Mouse (Mus musculus): Measurements from ENCODE around the gene Metap2.

The Metap2 gene

DNA sequence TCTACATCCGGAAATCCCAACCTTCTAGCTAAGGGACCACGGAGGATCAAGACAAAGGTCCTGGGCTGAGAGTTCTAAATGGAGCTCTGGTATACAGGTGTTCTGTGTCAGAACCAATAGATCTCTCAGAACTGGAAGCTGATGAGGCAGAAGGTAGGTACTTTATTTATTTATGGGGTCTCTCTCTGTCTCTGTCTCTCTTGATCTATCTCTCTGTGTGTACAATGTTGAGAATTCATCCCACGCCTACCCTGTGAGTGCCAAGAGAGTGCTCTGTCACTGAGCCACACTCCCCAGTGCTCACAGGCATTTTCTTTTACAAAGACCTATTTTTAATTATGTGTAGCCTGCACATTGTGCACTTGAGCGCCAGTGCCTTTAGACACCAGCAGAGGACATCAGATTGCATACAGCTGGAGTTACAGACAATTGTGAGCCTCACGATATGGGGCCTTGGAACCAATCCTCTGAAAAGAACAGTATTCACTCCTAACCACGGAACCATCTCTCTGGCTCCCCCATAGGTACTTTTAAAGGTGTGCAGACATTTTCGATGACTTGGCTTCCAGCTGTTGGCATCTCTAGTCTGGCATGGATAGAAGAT lies at the start of gene Metap2:
TSS of gene Metap2 (minus strand) at position 51 of the 604 bp plus-strand sequence.
- no peak for DNase-seq

DNA sequence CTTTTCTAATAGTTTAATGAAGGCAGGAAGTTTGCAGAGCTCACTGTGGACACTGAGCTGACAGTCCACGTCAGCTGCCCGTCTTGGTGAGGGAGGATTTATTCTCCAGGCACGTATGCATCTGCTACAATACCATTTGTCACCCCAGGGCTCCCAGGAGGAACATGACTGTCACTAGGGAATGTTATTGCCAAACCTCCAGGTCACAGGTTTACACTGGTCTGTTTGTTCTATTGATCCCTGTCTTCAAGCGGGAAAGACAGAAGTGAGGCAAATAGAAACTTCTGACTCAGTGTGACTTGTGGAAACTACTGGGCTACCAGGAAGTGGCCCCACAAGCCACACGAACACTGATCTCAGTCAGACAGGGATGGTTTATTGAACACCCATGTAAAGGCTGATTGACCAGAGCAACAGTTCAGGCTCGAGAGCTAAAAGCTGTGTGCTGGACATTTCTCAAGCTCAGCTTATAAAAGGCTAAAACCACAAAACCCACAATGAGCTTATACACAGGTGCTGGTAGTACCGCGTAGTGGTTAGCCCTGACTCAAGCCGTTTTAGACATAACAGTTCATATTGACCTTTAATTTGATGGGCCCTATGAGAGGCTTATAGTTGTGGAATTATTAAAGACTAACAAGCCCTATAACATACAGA lies 49.1 kb upstream of the Metap2 start:
- DNase-seq = no peak

DNA sequence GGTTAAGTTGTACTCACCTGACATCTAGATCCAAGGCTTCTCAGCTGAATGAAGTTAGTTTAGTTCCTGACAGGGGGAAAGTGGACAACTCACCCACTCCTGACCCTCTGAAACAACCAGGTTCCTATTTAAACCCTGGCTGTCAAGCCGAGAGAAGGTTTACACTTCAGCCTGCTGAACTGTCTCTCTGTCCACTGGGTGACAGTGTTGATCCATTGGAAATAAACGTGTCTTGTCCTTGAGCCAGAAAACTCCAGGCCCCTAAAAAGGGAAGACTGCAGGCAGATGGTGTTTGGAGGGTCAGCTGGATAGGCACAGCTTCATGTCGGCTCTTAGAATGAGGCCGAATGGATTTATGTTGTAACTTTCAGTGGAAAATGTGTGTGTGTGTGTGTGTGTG lies 48.5 kb upstream of the Metap2 start:
- no peak for DNase-seq

DNA sequence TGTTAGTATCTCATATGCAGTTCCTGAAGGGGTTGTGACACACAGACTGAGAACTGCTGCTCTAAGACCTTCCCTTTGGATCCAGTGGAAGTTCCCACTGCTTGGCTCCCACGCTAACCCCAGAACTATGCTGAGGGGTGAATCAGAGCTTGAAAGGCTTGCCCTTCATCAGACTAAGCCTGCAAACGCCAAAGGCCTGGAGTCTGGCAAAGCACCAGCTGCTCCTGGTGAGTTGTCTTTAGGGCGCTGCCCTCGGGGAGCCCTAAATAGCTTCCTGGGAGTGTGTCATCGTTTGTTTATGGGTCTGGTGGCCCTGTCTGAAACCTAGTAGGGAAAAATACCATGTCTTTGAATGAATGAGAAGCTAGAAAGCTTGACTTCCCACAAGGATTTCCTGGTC lies 47.3 kb upstream of the Metap2 start:
- DNase-seq = no peak

DNA sequence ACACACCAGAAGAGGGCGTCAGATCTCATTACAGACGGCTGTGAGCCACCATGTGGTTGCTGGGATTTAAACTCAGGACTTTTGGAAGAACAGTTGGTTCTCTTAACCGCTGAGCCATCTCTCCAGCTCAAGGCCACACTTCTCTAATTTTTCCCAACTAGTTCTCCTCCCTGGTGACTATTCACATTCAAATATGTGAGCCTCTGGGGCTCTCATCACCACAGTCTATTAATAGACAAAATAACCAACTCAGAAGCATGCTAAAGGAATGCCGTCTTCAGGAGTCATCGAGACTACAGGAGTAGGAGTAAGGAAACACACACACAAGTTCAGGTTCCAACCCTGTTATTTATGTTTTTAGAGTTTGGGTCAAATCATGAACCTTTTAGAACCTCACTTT lies 43.4 kb upstream of the Metap2 start:
- no peak for DNase-seq

DNA sequence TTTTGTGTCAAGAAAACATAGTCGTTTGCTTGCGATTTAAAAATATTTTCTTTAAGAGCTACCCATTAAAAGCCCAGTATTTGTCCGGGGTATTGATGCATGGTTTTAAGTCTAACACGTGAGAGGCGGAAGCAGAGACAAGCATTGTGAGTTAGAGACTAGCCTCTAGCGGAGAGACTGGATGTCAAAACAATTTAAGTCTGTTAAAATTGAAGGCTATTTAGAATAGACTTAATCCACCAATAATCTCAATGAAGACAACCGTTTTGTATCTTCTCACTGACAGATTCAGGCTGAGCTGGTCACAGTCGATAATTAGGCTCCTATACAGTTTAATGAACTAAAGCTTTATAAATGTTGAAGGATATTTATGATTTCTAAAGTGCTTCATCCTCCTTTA lies 42.8 kb upstream of the Metap2 start:
- DNase-seq = no peak

DNA sequence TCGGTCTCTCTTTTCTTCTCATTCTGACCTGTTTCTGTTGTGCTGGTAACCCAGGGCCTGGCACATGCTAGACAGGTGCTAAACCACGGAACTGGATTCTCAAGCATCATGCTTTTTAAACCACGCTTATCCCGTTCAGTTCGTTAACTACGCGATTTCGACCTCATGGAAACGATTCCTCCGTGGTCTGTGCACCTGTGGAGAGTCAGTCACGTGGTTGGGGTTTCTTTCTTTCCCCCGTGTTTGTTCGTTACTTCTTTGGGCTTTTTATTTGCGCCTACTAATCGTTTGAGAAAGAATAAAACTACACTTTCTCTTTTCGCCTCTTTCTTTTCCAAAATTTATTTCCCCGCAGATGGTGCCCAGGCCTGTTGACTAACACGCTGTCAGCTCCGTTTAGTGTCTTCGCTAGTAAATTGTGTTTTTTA lies 42.0 kb upstream of the Metap2 start:
- DNase-seq = no peak

DNA sequence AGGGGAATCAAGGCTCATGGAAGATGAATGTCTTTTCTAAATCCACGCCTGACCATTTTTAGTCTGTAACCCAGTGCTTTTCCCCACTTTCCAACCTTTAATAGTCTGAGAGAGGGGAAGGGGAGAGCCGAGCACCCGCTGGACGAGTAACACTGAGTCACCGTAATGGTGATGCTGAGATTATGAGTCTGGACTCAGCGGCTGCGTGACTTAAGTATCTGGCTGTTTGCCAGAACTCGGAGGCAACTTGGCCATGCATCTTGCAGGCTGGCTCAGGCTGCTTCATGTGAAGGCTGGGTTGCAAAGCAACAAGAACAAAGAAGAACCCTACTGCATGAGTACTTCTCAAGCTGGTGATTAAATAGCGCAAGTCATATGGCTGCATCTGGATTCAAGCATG lies 37.1 kb upstream of the Metap2 start:
- no peak for DNase-seq

DNA sequence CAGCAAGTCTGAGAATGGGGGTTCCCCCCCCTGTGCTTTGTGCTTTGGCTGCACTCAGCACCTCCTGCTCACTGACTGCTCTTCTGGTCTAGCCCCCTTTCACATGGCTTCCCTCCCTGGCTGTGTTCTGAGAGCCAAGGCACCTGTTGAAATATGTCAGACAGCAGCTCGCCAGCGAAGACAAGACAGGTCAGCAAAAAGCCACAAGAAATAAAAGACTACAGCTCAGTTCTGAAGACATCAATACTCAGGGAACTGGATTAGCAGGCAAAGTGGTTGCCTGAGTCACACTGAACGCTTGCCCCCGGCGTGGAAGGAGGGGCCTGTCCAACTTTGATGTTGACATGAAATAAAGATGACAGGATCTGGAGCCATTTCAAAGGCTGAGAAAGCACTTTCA lies 36.0 kb upstream of the Metap2 start:
- no peak for DNase-seq

DNA sequence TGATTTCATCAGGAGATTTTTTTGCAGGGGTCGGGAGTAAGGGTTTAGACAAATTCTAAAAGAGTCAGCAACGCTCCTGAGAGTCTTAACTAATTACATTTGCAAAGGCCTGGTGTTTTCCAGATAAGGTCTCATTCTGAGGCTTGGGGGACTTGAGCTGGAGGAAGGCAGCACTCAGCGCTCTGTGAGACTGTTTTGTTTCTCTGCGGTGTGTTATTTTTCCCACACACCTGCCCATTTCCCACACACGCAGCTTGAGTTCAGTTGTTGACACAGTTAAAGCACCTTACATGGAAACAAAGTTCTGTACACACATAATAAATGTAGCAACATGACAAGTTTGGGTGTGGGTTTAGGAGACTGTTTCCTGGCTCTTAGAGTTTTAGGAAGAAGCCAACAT lies 35.1 kb upstream of the Metap2 start:
- DNase-seq = no peak

DNA sequence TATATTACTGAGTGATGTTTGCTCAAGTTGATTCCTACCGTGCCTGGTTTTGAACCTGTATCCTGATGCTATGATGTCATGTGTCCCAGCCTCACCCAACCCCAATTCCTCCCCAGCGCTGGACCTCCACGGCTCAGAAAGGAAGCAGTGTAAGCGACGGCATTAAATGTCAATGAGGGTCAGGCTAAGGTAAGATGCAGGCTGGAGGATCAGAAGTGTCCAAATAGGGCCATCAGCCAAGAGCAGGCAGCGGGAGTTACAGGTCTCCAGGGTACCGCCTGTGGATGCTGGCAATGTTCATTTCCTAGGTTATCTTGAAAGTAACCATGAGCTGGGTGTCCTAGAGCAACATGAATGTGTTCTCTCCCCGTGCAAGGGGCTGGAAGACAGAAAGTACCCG lies 34.5 kb upstream of the Metap2 start:
- DNase-seq = no peak

DNA sequence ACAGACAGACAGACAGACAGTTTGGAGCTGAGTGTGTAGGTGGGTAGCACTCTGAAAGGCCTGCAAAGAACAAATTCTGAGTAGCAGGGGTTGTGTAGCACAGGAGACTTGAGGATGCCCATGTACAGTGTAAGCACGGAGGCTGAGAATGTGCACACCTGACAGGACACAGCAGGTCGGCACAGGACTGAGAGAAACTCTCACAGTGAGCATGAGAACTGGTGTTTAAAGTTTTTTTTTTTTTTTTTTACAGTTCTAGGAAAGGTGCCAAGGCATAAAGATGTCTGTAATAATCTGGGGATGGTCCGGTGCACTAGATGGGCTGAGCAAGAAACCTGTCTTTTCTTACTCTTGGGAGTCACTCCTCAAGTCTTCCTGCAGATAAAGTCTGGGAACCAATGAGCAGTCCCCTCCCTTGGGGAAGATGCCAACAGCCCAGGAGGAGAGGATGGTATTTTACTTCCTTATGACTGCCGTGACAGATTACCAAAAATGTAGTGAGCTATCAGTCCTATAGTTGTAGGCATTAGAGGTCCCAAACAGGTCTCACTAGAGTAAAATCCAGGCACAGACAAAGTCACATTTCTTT lies 33.4 kb upstream of the Metap2 start:
- no peak for DNase-seq

DNA sequence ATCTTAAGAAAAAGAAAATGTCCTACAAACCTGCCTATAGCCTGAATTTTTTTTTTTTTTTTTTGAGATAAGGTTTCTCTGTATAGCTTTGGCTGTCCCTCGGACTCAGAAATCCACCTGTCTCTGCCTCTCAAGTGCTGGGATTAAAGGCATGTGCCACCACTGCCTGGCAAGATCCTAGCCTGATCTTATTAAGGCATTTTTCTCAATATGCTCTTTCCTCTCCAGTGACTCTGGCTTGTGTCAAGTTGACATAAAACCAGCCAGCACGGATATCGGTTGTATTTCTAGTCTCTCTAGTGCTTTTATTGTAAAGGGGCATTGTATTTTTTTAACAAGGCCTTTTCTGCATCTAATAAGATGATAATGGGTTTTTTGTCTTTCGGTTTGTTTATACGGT lies 27.8 kb upstream of the Metap2 start:
- no peak for DNase-seq

DNA sequence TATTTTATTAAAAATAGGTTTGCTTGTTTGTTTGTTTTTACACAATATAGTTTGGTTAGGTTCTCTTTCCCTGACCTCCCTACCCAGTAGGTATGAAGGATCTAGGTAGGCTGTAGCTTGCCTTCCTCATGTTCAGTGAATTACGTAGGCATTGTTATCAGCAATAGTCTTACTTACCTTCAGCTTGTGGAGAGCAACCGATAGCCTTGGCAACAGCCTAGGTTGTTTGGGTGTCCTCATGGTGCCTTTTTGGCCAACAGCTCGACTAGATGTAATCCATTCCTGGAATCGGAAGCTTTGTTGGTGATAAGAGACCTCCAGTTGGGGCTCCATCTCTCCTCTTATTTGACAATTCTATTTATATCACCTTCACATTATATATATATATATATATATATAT lies 24.3 kb upstream of the Metap2 start:
- DNase-seq = no peak

DNA sequence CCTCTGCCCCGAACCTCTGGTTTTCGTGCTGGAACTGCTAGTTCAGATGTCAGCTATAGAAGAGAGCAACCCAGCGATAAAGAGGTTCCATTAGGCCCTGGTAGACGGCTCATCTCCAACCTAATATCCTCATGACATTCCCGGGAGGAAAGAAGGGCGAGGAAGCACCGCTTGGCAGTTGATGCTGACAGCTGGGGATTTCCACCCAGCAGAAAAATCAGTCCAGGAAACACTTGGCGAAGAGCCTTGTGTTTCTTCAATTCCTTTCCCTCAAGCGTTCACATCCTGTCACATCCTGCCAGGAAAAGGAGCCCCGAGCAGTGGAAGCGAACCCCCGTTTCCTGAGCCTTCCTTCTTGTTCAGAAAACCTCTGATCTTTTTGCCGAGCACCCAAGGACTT lies 22.3 kb upstream of the Metap2 start:
- peak; percentile 9 for DNase-seq

DNA sequence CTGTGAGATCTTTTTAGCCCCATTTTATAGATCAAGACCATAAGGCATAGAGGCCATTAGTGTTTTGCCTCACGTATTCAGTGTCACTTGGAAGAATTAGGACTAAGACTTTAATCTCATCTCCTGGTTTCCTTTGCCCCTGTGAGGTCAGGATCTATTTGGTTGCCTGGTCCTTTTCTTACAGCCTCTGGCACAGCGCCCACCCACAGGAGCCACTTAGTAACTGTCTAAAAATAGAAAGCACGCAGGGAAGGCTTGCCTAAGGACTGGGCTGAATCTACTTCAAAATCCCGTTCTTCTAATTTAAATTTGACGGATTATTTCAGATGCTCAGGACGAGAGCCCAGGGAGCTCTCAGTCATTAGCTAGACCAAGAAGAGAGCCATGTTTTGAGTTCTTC lies 21.8 kb upstream of the Metap2 start:
- DNase-seq = no peak

DNA sequence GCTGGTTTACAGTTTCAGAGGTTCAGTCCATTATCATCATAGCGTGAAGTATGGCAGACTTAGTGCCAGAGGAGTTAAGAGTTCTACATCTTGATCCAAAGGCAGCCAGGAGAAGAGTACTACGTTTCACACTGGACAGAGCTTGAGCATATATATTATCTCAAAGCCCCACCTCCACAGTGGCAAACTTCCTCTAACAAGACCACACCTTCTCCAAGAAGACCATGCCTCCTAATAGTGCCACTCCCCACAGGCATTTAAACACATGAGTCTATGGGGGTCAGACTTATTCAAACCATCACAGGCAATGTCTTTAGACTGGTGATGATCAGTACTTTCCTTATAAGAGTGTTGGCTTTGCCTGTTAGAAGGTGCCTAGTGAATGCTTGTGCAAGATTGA lies 21.2 kb upstream of the Metap2 start:
- no peak for DNase-seq

DNA sequence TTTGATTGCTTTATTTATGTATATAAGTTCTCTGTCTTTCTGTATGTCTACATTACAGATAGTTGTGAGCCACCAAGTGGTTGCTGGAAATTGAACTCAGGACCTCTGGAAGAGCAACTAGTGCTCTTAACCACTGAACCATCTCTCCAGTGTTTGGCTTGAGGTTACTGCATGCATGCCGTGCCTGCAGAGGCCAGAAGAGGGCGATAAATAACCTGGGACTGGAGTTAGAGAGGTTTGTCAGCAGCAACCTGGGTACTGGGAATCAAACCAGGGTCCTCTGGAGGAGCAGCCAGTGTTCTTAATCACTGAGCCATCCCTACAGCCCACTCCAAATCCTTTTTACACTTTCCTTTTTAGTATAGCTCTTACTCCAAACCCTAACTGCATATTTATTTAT lies 19.9 kb upstream of the Metap2 start:
- DNase-seq = no peak

DNA sequence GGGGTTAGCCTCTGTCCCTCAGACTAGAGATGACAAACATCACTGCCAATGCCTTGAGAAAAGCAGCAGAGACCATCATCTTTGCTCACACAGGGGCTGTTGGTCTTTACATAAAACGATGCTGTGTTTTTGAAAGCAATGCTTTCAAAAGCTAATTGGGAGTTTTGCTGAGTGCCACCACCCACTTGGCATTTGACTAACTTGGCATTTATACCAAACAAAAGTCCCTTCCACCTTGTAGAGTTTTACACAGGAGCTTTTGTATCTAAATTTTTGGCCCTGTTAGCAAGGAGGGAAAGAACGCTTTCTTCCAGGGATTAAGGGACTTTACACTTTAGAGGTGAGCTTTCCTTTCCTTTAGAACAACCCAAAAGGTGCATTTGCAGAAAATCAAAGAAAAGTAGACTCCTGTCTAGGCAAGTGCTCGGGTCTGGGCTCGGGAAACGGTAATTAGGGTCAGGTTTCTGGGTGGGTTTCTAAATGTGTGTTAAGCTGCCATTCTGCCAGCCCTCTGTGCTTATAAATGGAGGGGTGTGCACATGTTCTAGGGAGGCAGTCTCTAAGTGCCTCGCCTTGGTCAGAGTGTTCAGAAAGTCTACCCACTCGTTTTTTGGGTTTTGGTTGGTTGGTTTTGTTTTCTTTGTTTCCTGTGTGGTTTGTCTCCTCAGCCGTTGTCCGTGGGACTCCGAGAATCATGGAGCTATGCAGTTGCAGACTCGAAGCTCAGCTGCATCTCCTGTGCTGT lies 18.8 kb upstream of the Metap2 start:
- DNase-seq = no peak

DNA sequence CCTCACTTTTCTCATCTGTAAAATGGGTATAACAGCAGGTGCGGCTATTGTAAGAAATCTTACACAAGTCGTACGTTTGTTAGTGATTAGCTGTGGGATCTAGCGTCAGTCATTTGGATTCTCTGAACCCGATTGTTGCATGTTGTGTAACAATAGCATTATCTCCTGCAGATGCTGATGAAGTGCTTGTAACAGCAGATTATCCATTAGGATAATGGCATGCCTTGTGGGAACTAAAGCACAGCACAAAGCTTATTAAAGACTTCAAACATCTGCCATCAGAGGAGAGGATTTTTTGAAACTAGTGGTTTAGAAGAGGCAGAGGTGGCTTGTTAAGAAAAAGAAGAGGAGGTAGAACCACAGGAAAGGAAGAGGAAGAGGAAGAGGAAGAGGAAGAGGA lies 16.6 kb upstream of the Metap2 start:
- DNase-seq = no peak

DNA sequence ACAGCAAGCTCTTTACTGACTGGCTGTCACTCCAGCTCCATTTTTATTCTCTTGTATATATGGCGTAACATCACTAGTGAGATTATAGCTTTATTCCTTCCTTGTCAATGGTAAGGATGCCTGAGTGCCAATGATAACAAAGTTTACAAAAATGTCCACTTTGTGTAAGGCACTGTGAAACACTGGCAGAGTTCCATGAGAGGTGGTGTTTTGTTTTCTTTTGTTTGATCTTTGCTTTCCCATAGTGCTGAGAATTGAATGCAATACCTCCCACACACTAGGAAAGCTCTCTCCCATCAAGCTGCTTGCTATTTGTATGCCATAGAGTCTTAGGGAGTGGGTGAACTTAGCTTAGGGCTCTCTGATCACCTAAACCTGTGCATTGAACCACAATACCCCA lies 16.0 kb upstream of the Metap2 start:
- no peak for DNase-seq

DNA sequence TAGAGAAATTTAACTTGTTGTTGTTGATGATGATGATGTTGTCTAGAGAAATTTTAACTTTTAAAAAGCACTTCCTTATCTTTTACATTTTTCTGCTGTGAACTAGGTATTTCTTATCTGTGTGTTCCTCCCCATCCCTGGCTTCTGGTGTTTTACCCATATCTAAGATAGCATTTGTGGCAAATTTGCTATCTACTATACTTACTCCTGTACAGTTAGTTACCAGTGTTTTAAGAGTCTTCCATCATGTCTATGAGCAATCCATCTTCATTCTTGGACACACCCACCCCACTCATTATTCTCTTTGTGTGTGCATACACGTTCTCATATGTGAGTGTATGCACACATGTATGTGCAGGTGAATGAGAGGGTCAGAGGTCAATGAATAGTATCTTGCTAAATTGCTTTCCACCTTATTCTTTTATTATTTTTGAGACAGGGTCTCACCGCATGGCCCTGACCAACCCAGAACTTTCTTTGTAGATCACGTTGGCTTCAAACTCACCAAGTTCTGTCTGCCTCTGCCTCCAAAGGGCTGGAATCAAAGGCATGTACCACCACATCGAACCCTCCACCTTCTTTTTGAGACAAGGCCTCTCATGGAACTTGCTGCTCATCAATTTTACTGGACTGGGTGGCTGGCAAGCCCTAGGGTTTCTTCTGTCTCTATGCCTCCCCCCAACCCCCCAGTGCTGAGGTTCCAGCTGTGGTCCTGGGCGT lies 15.4 kb upstream of the Metap2 start:
- DNase-seq = no peak

DNA sequence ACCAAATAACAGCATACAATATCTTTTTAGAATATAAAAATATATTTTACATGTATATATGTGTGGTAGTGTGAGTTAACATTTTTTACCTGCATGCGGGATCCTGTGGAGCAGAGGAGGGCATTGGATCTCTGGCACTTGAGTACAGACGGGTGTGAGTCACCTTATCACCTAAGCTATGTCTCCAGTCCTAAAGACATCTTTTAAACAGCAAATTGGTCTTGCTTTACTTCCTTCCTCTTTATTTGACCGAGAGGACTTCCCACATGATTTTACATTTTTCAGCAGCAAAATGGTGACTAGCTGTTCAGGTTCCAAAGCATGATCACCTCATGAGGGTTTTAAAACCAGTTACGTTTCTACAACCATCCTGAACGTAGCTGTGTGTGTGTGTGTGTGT lies 14.4 kb upstream of the Metap2 start:
- DNase-seq = no peak

All from right cerebral cortex, postnatal 25 days (tissue).